Mouse (Mus musculus) embryonic facial prominence, embryonic 15.5 days (tissue): ENCODE measurements around the gene Setd3. TPM values are rescaled to one million over a fixed set of nuclear protein-coding genes. Genes with fewer than 3 reads are reported as not detected.
"Not testable (repeated sequence)": the region's sequence is repeated elsewhere in the genome, so short reads cannot be mapped to it uniquely, and the experiment has no call there.

ENCODE experiments used
- ATAC-seq: fragments of 200-750 bp; cut with Nextera tagmentation; 2 replicates; pipeline ENCODE4 v1.8.0; 2017; ENCODE audit warnings: low read depth, moderate TSS enrichment; ENCODE audit not compliant: insufficient number of reproducible peaks, low FRiP score, low TSS enrichment
- H3K27ac ChIP-seq: fragments of 300-500 bp; sonication (generic); replicated peaks from 2 replicates; pipeline ENCODE4 v1.5.1; 2015; ENCODE audit warnings: mild to moderate bottlenecking, inconsistent platforms
- H3K27me3 ChIP-seq: fragments of 300-500 bp; sonication (generic); 2 replicates; pipeline ENCODE4 v1.6.1; 2015; ENCODE audit warnings: inconsistent platforms
- H3K36me3 ChIP-seq: fragments of 300-500 bp; sonication (generic); 2 replicates; pipeline ENCODE4 v1.6.1; 2015; ENCODE audit warnings: mild to moderate bottlenecking, inconsistent platforms
- H3K4me1 ChIP-seq: fragments of 300-500 bp; sonication (generic); 2 replicates; pipeline ENCODE4 v1.6.1; 2015; ENCODE audit warnings: inconsistent platforms
- H3K4me2 ChIP-seq: fragments of 300-500 bp; sonication (generic); replicated peaks from 2 replicates; pipeline ENCODE4 v1.6.1; 2015; ENCODE audit warnings: mild to moderate bottlenecking, inconsistent platforms
- H3K4me3 ChIP-seq: fragments of 300-500 bp; sonication (generic); replicated peaks from 2 replicates; pipeline ENCODE4 v1.5.1; 2015; ENCODE audit warnings: mild to moderate bottlenecking, inconsistent platforms
- H3K9ac ChIP-seq: fragments of 300-500 bp; sonication (generic); 2 replicates; pipeline ENCODE4 v1.6.1; 2015; ENCODE audit warnings: inconsistent platforms
- H3K9me3 ChIP-seq: fragments of 300-500 bp; sonication (generic); replicated peaks from 2 replicates; pipeline ENCODE4 v1.6.1; 2016; ENCODE audit warnings: inconsistent platforms
- WGBS: fragments of 180-500 bp; shearing (Covaris S2); methylation state at CpG from one replicate; pipeline ENCODE4 v1.1.7; 2015; 5-methylcytosine and 5-hydroxymethylcytosine counted together
- polyA plus RNA-seq: library from polyadenylated mRNA; unstranded; fragments of >200 nt; fragmentation: Nextera tagmentation; extraction: Ambion mirVana; gene quantifications from 2 replicates; pipeline ENCODE4 v1.2.1, GENCODE M21; 2015

Gene Setd3
- polyA plus RNA-seq, 1 experiment from 2014 or later: 85.5 TPM

DNA sequence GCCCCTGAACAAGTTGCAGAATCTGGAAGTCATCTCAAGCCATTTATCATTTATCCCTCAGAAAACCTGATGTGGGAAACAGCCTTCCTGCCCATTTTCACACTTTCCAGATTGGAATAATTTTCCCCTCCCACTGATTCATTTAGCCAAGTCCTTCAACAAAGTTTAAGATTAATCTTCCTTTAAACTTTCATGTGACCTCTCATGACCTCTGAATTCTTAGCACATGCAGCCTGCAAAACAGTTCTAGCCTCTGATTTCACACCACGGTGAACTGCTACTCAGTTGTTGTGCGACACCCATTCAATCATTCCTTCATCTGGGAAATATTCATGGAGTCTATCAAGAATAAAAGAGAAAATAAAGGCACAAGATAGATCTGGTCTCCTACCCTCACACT is 45.9 kb downstream of the Setd3 start:
- H3K36me3 ChIP-seq: peaks cover 45% of the 10 kb centered on the region
- no peaks in the 10 kb centered on the region for H3K27me3 ChIP-seq
- H3K9me3 ChIP-seq: no peaks in the 10 kb centered on the region
- no peak overlapping the region for H3K9ac ChIP-seq
- no peaks in the 10 kb centered on the region for H3K4me1 ChIP-seq
- no peak overlapping the region for H3K4me2 ChIP-seq
- no peak overlapping the region for H3K4me3 ChIP-seq
- 84% methylated on average over 2 of the region's 2 CpGs for WGBS
- no peak for ATAC-seq
- no peak overlapping the region for H3K27ac ChIP-seq

DNA sequence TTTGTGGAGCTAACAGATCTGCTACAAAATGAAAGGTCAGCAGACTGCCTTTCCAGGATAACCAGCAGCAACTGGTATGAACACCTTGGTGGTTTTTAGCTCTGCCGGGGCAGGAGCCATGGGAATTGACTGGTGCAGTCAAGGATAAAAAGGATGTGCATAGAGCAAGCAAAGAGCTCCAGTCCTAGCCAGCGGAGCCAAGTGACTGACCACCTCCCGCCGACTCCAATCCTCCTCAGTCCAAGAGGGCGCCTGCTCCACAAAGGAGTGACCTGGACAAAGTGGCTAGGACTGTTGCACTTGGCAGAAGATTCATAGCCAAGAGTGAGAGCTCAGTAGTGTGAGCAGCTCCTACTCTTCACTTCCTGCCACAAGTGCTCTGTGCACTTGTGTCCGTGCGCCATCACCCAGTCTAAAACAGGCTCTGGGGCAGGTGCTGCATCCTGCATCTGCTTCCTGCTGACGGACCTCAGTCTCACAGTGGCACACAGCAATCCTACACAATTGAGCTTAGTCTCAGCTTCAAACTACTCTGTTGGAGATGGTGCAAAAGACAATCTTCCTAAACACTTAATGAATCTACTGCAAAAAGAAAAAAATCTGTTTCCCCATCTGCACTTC is 46.6 kb downstream of the Setd3 start:
- no peak for ATAC-seq

GRCm38 (mm10) chr12:108121288-108121687 is 57.8 kb downstream of the Setd3 start:
- H3K4me2 ChIP-seq: no peak overlapping the region
- ATAC-seq: no peak; the same call in 1 of the 2 replicates
- no peaks in the 10 kb centered on the region for H3K9me3 ChIP-seq
- 6% methylated on average over 2 of the region's 2 CpGs for WGBS
- H3K9ac ChIP-seq: no peak overlapping the region
- no peak overlapping the region for H3K27ac ChIP-seq
- no peaks in the 10 kb centered on the region for H3K4me1 ChIP-seq
- H3K27me3 ChIP-seq: no peaks in the 10 kb centered on the region
- peaks cover 10% of the 10 kb centered on the region for H3K36me3 ChIP-seq
- H3K4me3 ChIP-seq: no peak overlapping the region

More for the DNA sequence above, 46.6 kb downstream of the Setd3 start:
- Histone ChIP-seq H3K9ac (no peak overlapping the region), H3K36me3 (peaks cover 47% of the 10 kb centered on the region), H3K27me3 (no peaks in the 10 kb centered on the region), H3K9me3 (no peaks in the 10 kb centered on the region), H3K4me1 (no peaks in the 10 kb centered on the region), H3K4me2 (no peak overlapping the region), H3K4me3 (no peak overlapping the region), H3K27ac (no peak overlapping the region)
- 86% methylated on average over 8 of the region's 8 CpGs for WGBS

GRCm38 (mm10) chr12:108120434-108120833 is 58.7 kb downstream of the Setd3 start:
- no peak overlapping the region for H3K4me2 ChIP-seq
- H3K36me3 ChIP-seq: peaks cover 18% of the 10 kb centered on the region
- no peak for ATAC-seq
- H3K9me3 ChIP-seq: no peaks in the 10 kb centered on the region
- no peaks in the 10 kb centered on the region for H3K4me1 ChIP-seq
- H3K9ac ChIP-seq: no peak overlapping the region
- no peak overlapping the region for H3K27ac ChIP-seq
- no peaks in the 10 kb centered on the region for H3K27me3 ChIP-seq
- H3K4me3 ChIP-seq: no peak overlapping the region
- 67% methylated on average over 6 of the region's 6 CpGs for whole genome bisulfite sequencing

DNA sequence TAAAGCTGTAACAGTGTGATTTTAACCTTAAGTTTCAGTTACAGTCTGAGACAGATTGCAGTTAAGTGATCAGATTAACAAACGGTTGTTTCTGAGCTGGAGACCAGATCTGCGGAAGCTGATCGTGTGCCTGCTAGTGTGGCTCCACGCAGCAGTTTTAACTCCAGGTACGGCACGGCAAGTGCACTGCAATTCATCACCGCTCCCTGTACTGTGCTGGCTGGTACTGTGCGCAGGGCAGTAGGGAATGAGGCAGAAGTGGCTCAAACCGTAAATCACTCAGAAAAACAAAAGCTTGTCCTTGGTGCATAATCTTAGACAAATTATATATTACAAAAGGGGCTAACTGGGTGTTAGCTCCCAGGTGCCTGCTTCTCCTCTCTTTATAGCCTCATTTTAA is 59.2 kb downstream of the Setd3 start:
- no peak for ATAC-seq
- no peak overlapping the region for H3K4me3 ChIP-seq
- no peaks in the 10 kb centered on the region for H3K4me1 ChIP-seq
- H3K27me3 ChIP-seq: no peaks in the 10 kb centered on the region
- 73% methylated on average over 9 of the region's 9 CpGs for WGBS
- no peak overlapping the region for H3K27ac ChIP-seq
- H3K9ac ChIP-seq: no peak overlapping the region
- no peak overlapping the region for H3K4me2 ChIP-seq
- H3K9me3 ChIP-seq: no peaks in the 10 kb centered on the region
- peaks cover 18% of the 10 kb centered on the region for H3K36me3 ChIP-seq

DNA sequence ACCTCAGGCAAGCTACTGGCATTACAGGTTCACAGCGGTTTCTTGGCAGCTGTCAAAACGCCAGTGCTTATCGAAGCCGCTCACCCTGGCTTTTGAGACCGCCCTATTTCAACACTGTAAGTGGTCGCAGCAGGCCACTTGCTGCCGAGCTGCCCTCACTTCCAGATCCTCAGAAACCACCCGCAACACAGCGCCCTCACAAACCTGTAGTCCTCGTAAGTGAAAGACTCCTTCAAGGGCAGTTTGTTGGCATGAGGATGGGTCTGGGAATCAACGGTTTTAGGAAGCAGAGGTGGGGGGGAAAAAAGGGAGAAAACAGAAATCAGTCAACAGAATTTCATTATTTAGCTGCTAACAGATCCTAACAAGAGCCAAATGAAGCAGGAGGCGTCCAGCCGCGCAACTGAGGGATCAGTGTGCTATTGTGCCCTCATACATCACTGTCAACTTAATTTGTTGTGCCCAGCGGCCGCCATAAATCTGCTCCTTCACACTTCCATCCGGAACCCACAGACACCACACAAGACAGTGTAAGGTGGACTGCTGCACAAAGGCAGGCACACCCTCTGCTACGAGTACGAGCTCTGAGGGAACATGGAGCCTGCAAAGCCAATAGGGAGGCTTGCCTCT is 60.1 kb downstream of the Setd3 start:
- 67% methylated on average over 19 of the region's 19 CpGs for WGBS
- no peak overlapping the region for H3K9ac ChIP-seq
- H3K9me3 ChIP-seq: no peaks in the 10 kb centered on the region
- H3K4me3 ChIP-seq: no peak overlapping the region
- H3K36me3 ChIP-seq: peaks cover 18% of the 10 kb centered on the region
- H3K27ac ChIP-seq: no peak overlapping the region
- ATAC-seq: no peak
- no peak overlapping the region for H3K4me2 ChIP-seq
- H3K4me1 ChIP-seq: no peaks in the 10 kb centered on the region
- H3K27me3 ChIP-seq: no peaks in the 10 kb centered on the region

GRCm38 (mm10) chr12:108118503-108118901 is 60.6 kb downstream of the Setd3 start:
- WGBS: 69% methylated on average over 10 of the region's 10 CpGs
- ATAC-seq: no peak
- Histone ChIP-seq H3K4me1 (no peaks in the 10 kb centered on the region), H3K9me3 (no peaks in the 10 kb centered on the region), H3K4me2 (no peak overlapping the region), H3K27me3 (no peaks in the 10 kb centered on the region), H3K36me3 (peaks cover 18% of the 10 kb centered on the region), H3K9ac (no peak overlapping the region), H3K4me3 (no peak overlapping the region), H3K27ac (no peak overlapping the region)

DNA sequence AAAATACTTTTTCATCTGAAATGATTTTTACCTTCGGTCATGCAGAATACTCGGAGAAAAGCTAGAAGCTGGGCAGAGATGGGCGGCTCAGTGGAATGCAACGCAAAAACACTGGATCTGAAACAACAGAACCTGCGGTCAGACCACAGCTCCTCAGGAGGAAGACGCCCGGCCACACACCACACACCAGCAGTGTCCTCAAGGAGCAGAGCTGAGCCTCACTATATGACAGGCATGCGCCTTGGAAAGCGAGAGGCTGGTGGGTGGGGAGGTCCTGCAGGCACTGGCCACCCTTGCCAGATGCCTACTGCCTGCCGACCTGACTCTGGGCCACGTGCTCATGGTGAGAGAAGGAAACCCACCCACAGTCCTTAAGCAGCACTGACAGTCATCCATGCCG is 67.9 kb downstream of the Setd3 start:
- no peak overlapping the region for H3K4me3 ChIP-seq
- WGBS: 90% methylated on average over 12 of the region's 12 CpGs
- H3K4me2 ChIP-seq: no peak overlapping the region
- H3K36me3 ChIP-seq: peaks cover 37% of the 10 kb centered on the region
- H3K27me3 ChIP-seq: no peaks in the 10 kb centered on the region
- H3K9ac ChIP-seq: no peak overlapping the region
- no peaks in the 10 kb centered on the region for H3K9me3 ChIP-seq
- no peaks in the 10 kb centered on the region for H3K4me1 ChIP-seq
- no peak overlapping the region for H3K27ac ChIP-seq
- no peak for ATAC-seq

- Histone ChIP-seq H3K9ac (no peak overlapping the region), H3K27me3 (no peaks in the 10 kb centered on the region), H3K4me1 (no peaks in the 10 kb centered on the region), H3K9me3 (no peaks in the 10 kb centered on the region), H3K4me2 (no peak overlapping the region), H3K27ac (no peak overlapping the region), H3K4me3 (no peak overlapping the region), H3K36me3 (peaks cover 33% of the 10 kb centered on the region)
- ATAC-seq: no peak
- WGBS: 85% methylated on average over 3 of the region's 3 CpGs
Measured at GRCm38 (mm10) chr12:108110674-108111073, 68.4 kb downstream of the Setd3 start.

DNA sequence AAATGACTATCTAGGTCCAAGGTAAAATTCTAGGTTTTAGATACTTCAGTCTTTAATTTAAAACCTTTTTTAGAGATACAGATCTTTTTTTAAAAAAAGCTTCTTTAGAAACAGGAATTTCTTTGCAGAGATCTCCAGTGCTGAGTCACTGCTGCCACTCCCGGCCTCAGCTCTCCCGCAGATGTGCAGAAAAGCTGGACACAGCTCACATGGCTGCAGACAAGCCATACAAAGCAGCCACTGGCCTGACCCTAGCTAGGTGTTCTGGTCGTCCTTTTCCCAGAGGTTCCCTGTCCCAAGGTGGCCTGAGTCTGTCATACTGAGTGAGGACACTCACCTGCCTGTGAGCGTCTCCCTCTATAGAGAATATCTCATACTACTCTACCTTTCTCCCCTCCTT is 69.4 kb downstream of the Setd3 start:
- 69% methylated on average over 4 of the region's 4 CpGs for WGBS
- no peak for ATAC-seq
- Histone ChIP-seq H3K4me3 (no peak overlapping the region), H3K9me3 (no peaks in the 10 kb centered on the region), H3K27me3 (no peaks in the 10 kb centered on the region), H3K9ac (no peak overlapping the region), H3K4me1 (no peaks in the 10 kb centered on the region), H3K4me2 (no peak overlapping the region), H3K27ac (no peak overlapping the region), H3K36me3 (peaks cover 38% of the 10 kb centered on the region)

DNA sequence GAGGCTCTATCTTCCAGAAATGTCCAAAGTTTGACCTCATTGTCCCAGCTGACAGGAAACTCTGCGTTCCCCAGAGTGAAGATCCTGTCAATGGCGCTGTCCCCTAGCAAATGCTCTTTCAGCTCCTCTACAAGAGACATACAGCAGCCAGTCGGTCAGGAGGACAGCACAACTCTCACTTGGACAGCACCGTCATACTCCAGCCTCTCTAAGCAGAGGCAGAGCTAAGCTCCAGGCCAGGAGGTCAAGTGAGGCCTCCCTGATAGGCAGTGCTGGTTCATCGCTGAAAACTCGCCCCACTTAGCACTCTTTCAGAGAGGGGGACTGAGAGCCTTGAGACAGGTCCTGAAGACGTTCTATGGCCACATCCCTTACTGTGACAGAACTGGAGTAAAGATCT is 70.5 kb downstream of the Setd3 start:
- not testable (repeated sequence) for H3K27me3 ChIP-seq, ATAC-seq, H3K9me3 ChIP-seq, H3K27ac ChIP-seq, H3K4me3 ChIP-seq, H3K4me2 ChIP-seq, H3K4me1 ChIP-seq, H3K9ac ChIP-seq
- 79% methylated on average over 7 of the region's 7 CpGs for WGBS
- peaks cover 38% of the 10 kb centered on the region for H3K36me3 ChIP-seq

- no peaks in the 10 kb centered on the region for H3K4me1 ChIP-seq
- no peak overlapping the region for H3K4me3 ChIP-seq
- no peak overlapping the region for H3K4me2 ChIP-seq
- no peak for ATAC-seq
- no peak overlapping the region for H3K27ac ChIP-seq
- 55% methylated on average over 6 of the region's 6 CpGs for WGBS
- H3K27me3 ChIP-seq: no peaks in the 10 kb centered on the region
- H3K9ac ChIP-seq: no peak overlapping the region
- H3K36me3 ChIP-seq: peaks cover 11% of the 10 kb centered on the region
- H3K9me3 ChIP-seq: no peaks in the 10 kb centered on the region
Measured at GRCm38 (mm10) chr12:108103292-108103691, 75.8 kb downstream of the Setd3 start.
